Comparison of ENCODE assay signal across 8 mouse cellular contexts in the genomic region with DNA sequence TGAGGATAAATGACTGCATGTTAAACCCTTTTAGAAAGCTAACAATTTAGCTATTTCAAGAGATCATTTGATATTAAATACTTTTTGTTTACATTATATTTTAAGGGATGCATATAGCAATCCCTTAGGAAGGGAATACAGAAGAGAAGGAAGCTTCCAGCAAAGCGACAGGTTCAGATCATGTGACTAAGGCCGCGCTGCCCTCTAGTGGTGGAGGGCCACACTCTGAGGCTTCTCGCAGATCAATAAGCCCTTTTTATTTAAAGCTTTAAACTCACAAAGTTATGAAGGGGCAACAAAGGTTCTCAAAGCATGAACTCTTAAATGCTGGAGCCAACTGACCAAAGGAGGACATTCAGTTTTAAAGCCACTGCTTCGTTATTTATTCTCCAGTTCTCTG. TPM values are rescaled to one million over a fixed set of nuclear protein-coding genes. Genes with fewer than 3 reads are reported as not detected.
A peak's percentile ranks its signal among the peaks of the same experiment; 100 is the strongest.
DNase-seq lines count a peak whose midpoint lies in the region; ATAC-seq and TF ChIP-seq lines count a peak whose summit lies in the region.

No protein-coding gene starts in this region.

- H3K4me2 ChIP-seq in CH12.LX (ENCODE audit: insufficient read depth, low read depth, poor library complexity, severe bottlenecking), result peak overlapping the region; percentile 77

- H3K27me3 ChIP-seq in heart, embryonic 10.5 days (ENCODE audit: insufficient read depth, poor library complexity, severe bottlenecking), result no peaks in the 10 kb centered on the region
- H3K27me3 ChIP-seq in CH12.LX (replicated peaks), result no peaks in the 10 kb centered on the region

- peak; percentile 93 to 95 for TF ChIP-seq CTCF in CH12.LX (conservative IDR thresholded peaks at IDR 0.05 in 1 of 2, IDR thresholded peaks at IDR 0.05 in 1 of 2; ENCODE audit: low read depth in 2 of 2, low read length in 2 of 2)

- no peak overlapping the region for H3K4me3 ChIP-seq in heart, embryonic 10.5 days
- H3K4me3 ChIP-seq in CH12.LX (replicated peaks in 1 of 3; ENCODE audit: low read depth in 2 of 3, low read length in 2 of 3, poor library complexity in 1 of 3), result no peak overlapping the region

- ATAC-seq in megakaryocyte-erythroid progenitor cell, adult 5-6 weeks (replicated peaks; ENCODE audit: low FRiP score, low TSS enrichment, poor library complexity, severe bottlenecking), result peak; percentile 67

- peak; percentile 41 for DNase-seq in heart, adult 8-10 months (ENCODE audit: low spot score)
- no peak for DNase-seq in heart, embryonic 10.5 days (ENCODE audit: low spot score)
- DNase-seq in CH12.LX (ENCODE audit: extremely low read depth), result peak; percentile 62
- DNase-seq in c-Kit-positive CD71-positive TER-119-negative erythroid progenitor cells, embryonic 14.5 days (ENCODE audit: low read depth), result peak; percentile 30
- peak; percentile 56 for DNase-seq in gastrocnemius, postnatal 14 days
- DNase-seq in layer of hippocampus, adult 9-11 months, result peak; percentile 13
- peak; percentile 58 for DNase-seq in thymus, postnatal 0 days (ENCODE audit: low spot score)

- H3K9me3 ChIP-seq in heart, embryonic 10.5 days, result no peaks in the 10 kb centered on the region
- H3K9me3 ChIP-seq in CH12.LX (replicated peaks; ENCODE audit: low read length), result peaks cover 6% of the 10 kb centered on the region

- in situ Hi-C loops in CH12.LX (cut with MboI; ENCODE audit: low pct_ligation_motif_present, low pct_unique_long_range_greater_than_20kb, low sequenced_read_pairs), result loop anchor here (10.0 kb wide), 1 partner anchor 289 kb away; no protein-coding TSS in a partner anchor

- H3K4me1 ChIP-seq in heart, embryonic 10.5 days, result peaks cover 56% of the 10 kb centered on the region
- peaks cover 23 to 66% of the 10 kb centered on the region in 2 experiments for H3K4me1 ChIP-seq in CH12.LX (ENCODE audit: control insufficient read depth in 1 of 2, insufficient read depth in 2 of 2)

- no peak overlapping the region for H3K27ac ChIP-seq in heart, embryonic 10.5 days
- peak overlapping the region; percentile 58; the same call in 1 of the 2 replicates for H3K27ac ChIP-seq in CH12.LX (ENCODE audit: insufficient read depth, low read depth)

- intact Hi-C loops in gastrocnemius, postnatal 14 days (cut with DNase I; ENCODE audit: low total_unique reads), result loop anchor here (5.0 kb wide), 1 partner anchor 291 kb away; no protein-coding TSS in a partner anchor

- no peak; the same call in 1 of the 2 replicates for TF ChIP-seq EP300 in CH12.LX (IDR thresholded peaks at IDR 0.05; ENCODE audit: low read length)

- no peak for TF ChIP-seq POLR2A in CH12.LX (IDR thresholded peaks at IDR 0.05; ENCODE audit: low read depth, low read length)

- peak overlapping the region; percentile 21; the same call in 1 of the 2 replicates for H3K9ac ChIP-seq in CH12.LX (ENCODE audit: insufficient read depth, low read depth)

- WGBS in heart, embryonic 10.5 days, result 34% methylated on average over 5 of the region's 5 CpGs

- no peaks in the 10 kb centered on the region for H3K79me2 ChIP-seq in CH12.LX (replicated peaks; ENCODE audit: control insufficient read depth, extremely low read depth, insufficient read depth, poor library complexity, severe bottlenecking)

- dilution Hi-C loops in CH12.LX (cut with MboI; ENCODE audit: extremely low pct_ligation_motif_present, extremely low pct_unique_long_range_greater_than_20kb, low sequenced_read_pairs), result no loop called here

- peaks cover 22% of the 10 kb centered on the region; the same call in 1 of the 2 replicates for H3K36me3 ChIP-seq in heart, embryonic 10.5 days
- H3K36me3 ChIP-seq in CH12.LX (replicated peaks in 1 of 2; ENCODE audit: control insufficient read depth in 1 of 2, insufficient read depth in 1 of 2, low read length in 1 of 2), result no peaks in the 10 kb centered on the region

- TF ChIP-seq RAD21 in CH12.LX (IDR thresholded peaks at IDR 0.05; ENCODE audit: low read depth, low read length), result peak; percentile 79

TF ChIP-seq in CH12.LX, 34 proteins besides CTCF, POLR2A, EP300 and RAD21:
- TF ChIP-seq MAX (IDR thresholded peaks at IDR 0.05; ENCODE audit: low read length) (peak; percentile 64), TCF12 (IDR thresholded peaks at IDR 0.05; ENCODE audit: low read depth, low read length) (0 out of 2 replicates have a peak, but pooled peaks have one; percentile 9), MAFK (IDR thresholded peaks at IDR 0.05; ENCODE audit: insufficient replicate concordance, low read length) (no peak), MXI1 (IDR thresholded peaks at IDR 0.05; ENCODE audit: low read depth, low read length) (peak; percentile 7; the same call in 1 of the 2 replicates), MYC (IDR thresholded peaks at IDR 0.05; ENCODE audit: low read depth, low read length) (peak; percentile 67; the same call in 1 of the 2 replicates), NRF1 (IDR thresholded peaks at IDR 0.05; ENCODE audit: low read depth, low read length) (no peak), ZKSCAN1 (IDR thresholded peaks at IDR 0.05; ENCODE audit: borderline replicate concordance, low read depth, low read length) (no peak), NELFE (IDR thresholded peaks at IDR 0.05; ENCODE audit: low read depth, low read length) (peak; percentile 44; the same call in 1 of the 2 replicates), RCOR1 (conservative IDR thresholded peaks at IDR 0.05; ENCODE audit: low read depth, low read length) (no peak), BHLHE40 (IDR thresholded peaks at IDR 0.05; ENCODE audit: low read depth, low read length) (peak; percentile 87), ZC3H11A (IDR thresholded peaks at IDR 0.05; ENCODE audit: low read depth, low read length) (peak; percentile 35; the same call in 1 of the 2 replicates), JUN (IDR thresholded peaks at IDR 0.05; ENCODE audit: insufficient read depth, low read depth, low read length) (no peak), SMC3 (IDR thresholded peaks at IDR 0.05; ENCODE audit: low read depth, low read length) (peak; percentile 79), USF1 (IDR thresholded peaks at IDR 0.05; ENCODE audit: low read depth, low read length) (peak; percentile 91), KAT2A (IDR thresholded peaks at IDR 0.05; ENCODE audit: insufficient replicate concordance, low read length) (no peak), USF2 (conservative IDR thresholded peaks at IDR 0.05; ENCODE audit: low read depth, low read length) (peak; percentile 92)

RNA-seq across cellular contexts. Expression of gene Igf2bp2, which starts 39.4 kb away (rescaled TPM):
- 1 to 10 TPM; 3.6 to 4.4 (median 3.9) TPM for total RNA-seq in heart, adult 8-10 months (2022)
- polyA plus RNA-seq in heart, embryonic 10.5 days (2016; fragmentation: Nextera tagmentation; extraction: Ambion mirVana), result 117 and 143 TPM in 2 replicates
- total RNA-seq in CH12.LX (2012; rRNA removed) (0.25 and 0.51 TPM in 2 replicates), CH12.LX (2014; rRNA removed) (0.22 and 0.43 TPM in 2 replicates)
- 1.3 and 1.5 TPM in 2 replicates for polyA plus RNA-seq in CH12.LX (2012; ENCODE audit: insufficient read length, low read depth)
- 1 to 10 TPM; 4.7 to 6.9 TPM for total RNA-seq in gastrocnemius, postnatal 14 days (2021)
- 1.5 TPM in 1 of 2 replicates, not detected in the other for total RNA-seq in megakaryocyte-erythroid progenitor cell, adult 5-6 weeks (2014; fragmentation: Nextera tagmentation)
- 1.0 and 1.2 TPM in 2 replicates for total RNA-seq in megakaryocyte-erythroid progenitor cell, adult 5-6 weeks (2017)
- 6.8 and 8.5 TPM in 2 replicates for polyA plus RNA-seq in thymus, postnatal 0 days (2015; fragmentation: Nextera tagmentation; extraction: Ambion mirVana)
